In genomic region chr12:100594700-100595099, GRCm38 (mm10) we compare ENCODE assay signal across 27 mouse cellular contexts.
DNase-seq lines count a peak whose midpoint lies in the region; ATAC-seq and TF ChIP-seq lines count a peak whose summit lies in the region.
"Had no signal": no experiment of that assay in that cellular context is flagged by ENCODE, and none has a peak within 500 bp of the region (broad histone marks: within the 10 kb centered on the region; RNA-seq: fewer than 3 reads in every experiment).

No protein-coding gene starts in this region.

- H3K9me3 ChIP-seq in MEL (replicated peaks; ENCODE audit: insufficient read depth, low read length) = no peaks in the 10 kb centered on the region
- H3K9me3 ChIP-seq in liver, embryonic 14.5 days (ENCODE audit: control insufficient read depth, low read length) = no peaks in the 10 kb centered on the region
- H3K9me3 ChIP-seq in liver, postnatal 0 days (ENCODE audit: low read length) = no peaks in the 10 kb centered on the region
- H3K9me3 ChIP-seq: forebrain, embryonic 10.5 days; forebrain, embryonic 13.5 days; G1E; heart, embryonic 10.5 days; heart, embryonic 13.5 days had no signal

- no peaks in the 10 kb centered on the region for H3K27me3 ChIP-seq in MEL (ENCODE audit: control insufficient read depth in 1 of 2, insufficient read depth in 2 of 2, low read length in 2 of 2)
- no peaks in the 10 kb centered on the region for H3K27me3 ChIP-seq in liver, embryonic 14.5 days (ENCODE audit: control insufficient read depth, insufficient read depth, low read length)
- no peaks in the 10 kb centered on the region for H3K27me3 ChIP-seq in liver, postnatal 0 days (ENCODE audit: insufficient read depth, low read length)
- H3K27me3 ChIP-seq: CH12.LX; forebrain, embryonic 13.5 days; heart, embryonic 13.5 days had no signal

- H3K36me3 ChIP-seq in MEL (ENCODE audit: control insufficient read depth in 1 of 2, insufficient read depth in 2 of 2, low read length in 2 of 2) = peaks cover 0 to 2% of the 10 kb centered on the region in 2 experiments; a peak in 2 of 4 replicates
- H3K36me3 ChIP-seq in liver, embryonic 14.5 days (replicated peaks; ENCODE audit: control insufficient read depth, insufficient read depth, low read depth) = no peaks in the 10 kb centered on the region
- H3K36me3 ChIP-seq in liver, postnatal 0 days (replicated peaks; ENCODE audit: insufficient read depth, low read length) = no peaks in the 10 kb centered on the region
- H3K36me3 ChIP-seq: forebrain, embryonic 10.5 days; heart, embryonic 10.5 days; heart, embryonic 13.5 days had no signal

- H3K9ac ChIP-seq in MEL (ENCODE audit: control insufficient read depth, low read depth, low read length, poor library complexity, severe bottlenecking) = no peak overlapping the region
- H3K9ac ChIP-seq in liver, embryonic 14.5 days (replicated peaks) = no peak overlapping the region
- H3K9ac ChIP-seq in liver, postnatal 0 days (replicated peaks) = no peak overlapping the region
- H3K9ac ChIP-seq: forebrain, embryonic 13.5 days; forebrain, postnatal 0 days; heart, embryonic 13.5 days; hindbrain, embryonic 14.5 days had no signal

- no peak overlapping the region for H3K4me3 ChIP-seq in MEL (ENCODE audit: control insufficient read depth in 1 of 2, insufficient read depth in 1 of 2, low read depth in 2 of 2, low read length in 2 of 2)
- H3K4me3 ChIP-seq in liver, embryonic 14.5 days (ENCODE audit: insufficient read depth in 1 of 2, low read depth in 2 of 2, low read length in 2 of 2) = no peak overlapping the region
- no peak overlapping the region for H3K4me3 ChIP-seq in liver, postnatal 0 days (ENCODE audit: low read depth, low read length)
- H3K4me3 ChIP-seq: forebrain, embryonic 10.5 days; forebrain, embryonic 13.5 days; heart, embryonic 10.5 days; heart, embryonic 13.5 days had no signal

- ATAC-seq in liver, embryonic 14.5 days (ENCODE audit: insufficient read depth) = peak; percentile 68
- ATAC-seq in liver, postnatal 0 days = no peak; the same call in 1 of the 2 replicates
- ATAC-seq in frontal cortex, adult (ENCODE audit: low TSS enrichment) = no peak
- ATAC-seq: forebrain, embryonic 13.5 days; forebrain, postnatal 0 days; hindbrain, postnatal 0 days had no signal

- TF ChIP-seq CTCF in MEL (IDR thresholded peaks at IDR 0.05 in 2 of 3, conservative IDR thresholded peaks at IDR 0.05 in 1 of 3; ENCODE audit: control insufficient read depth in 1 of 3, insufficient read depth in 1 of 3, low read depth in 2 of 3, low read length in 3 of 3, poor library complexity in 1 of 3, severe bottlenecking in 1 of 3) = no peak
- TF ChIP-seq CTCF in liver, embryonic 14.5 days (IDR thresholded peaks at IDR 0.05; ENCODE audit: low read depth) = no peak
- no peak for TF ChIP-seq CTCF in liver, postnatal 0 days (IDR thresholded peaks at IDR 0.05; ENCODE audit: low read depth)

- no peaks in the 10 kb centered on the region for H3K79me2 ChIP-seq in MEL (ENCODE audit: control insufficient read depth, insufficient read depth, low read length, poor library complexity)

- no peak overlapping the region for H3K27ac ChIP-seq in MEL (ENCODE audit: control insufficient read depth, low read depth, low read length)
- no peak overlapping the region for H3K27ac ChIP-seq in liver, embryonic 14.5 days
- no peak overlapping the region for H3K27ac ChIP-seq in liver, postnatal 0 days (ENCODE audit: low read depth)
- H3K27ac ChIP-seq: forebrain, embryonic 10.5 days; forebrain, embryonic 13.5 days; heart, embryonic 10.5 days; heart, embryonic 13.5 days; hindbrain, embryonic 14.5 days; hindbrain, postnatal 0 days had no signal

- TF ChIP-seq RAD21 in MEL (IDR thresholded peaks at IDR 0.05; ENCODE audit: low read depth, low read length) = no peak

- TF ChIP-seq EP300 in MEL (IDR thresholded peaks at IDR 0.05; ENCODE audit: low read depth in 1 of 2, low read length in 2 of 2) = peak in 1 of 2 experiments; percentile 57; a peak in 1 of 4 replicates
- peak; percentile 60 for TF ChIP-seq EP300 in liver, embryonic 14.5 days (IDR thresholded peaks at IDR 0.05; ENCODE audit: low read depth)
- peak; percentile 43; the same call in 1 of the 2 replicates for TF ChIP-seq EP300 in liver, postnatal 0 days (IDR thresholded peaks at IDR 0.05; ENCODE audit: low read depth)

- no peak overlapping the region for H3K4me2 ChIP-seq in liver, embryonic 14.5 days (ENCODE audit: low read depth)
- no peak overlapping the region for H3K4me2 ChIP-seq in liver, postnatal 0 days (ENCODE audit: low read depth, low read length)
- H3K4me2 ChIP-seq: forebrain, embryonic 13.5 days; heart, embryonic 13.5 days; hindbrain, embryonic 14.5 days had no signal

- DNase-seq in MEL (ENCODE audit: low read depth, low spot score) = peak; percentile 49
- DNase-seq in c-Kit-positive CD71-positive TER-119-positive erythroid progenitor cells, embryonic 14.5 days (ENCODE audit: low spot score) = peak; percentile 7
- DNase-seq in liver, embryonic 14.5 days (ENCODE audit: low read depth in 3 of 3, low spot score in 3 of 3) = peak in 2 of 3 experiments; percentile 7 to 13
- DNase-seq in liver, postnatal 0 days = no peak
- DNase-seq in heart, adult 9 months (ENCODE audit: low spot score in 2 of 2) = no peak
- no peak for DNase-seq in left cerebral cortex, adult 18-20 months (ENCODE audit: low spot score in 2 of 2)
- no peak for DNase-seq in urinary bladder, postnatal 10 days (ENCODE audit: low spot score)
- DNase-seq: adrenal gland, adult 2 months; adrenal gland, postnatal 14 days; B cell, adult 2 months; cerebellum, adult 18-20 months; cerebellum, adult 9-10 months; cerebellum, postnatal 14 days; forebrain, postnatal 0 days; gastrocnemius, postnatal 25 days; heart, adult 18-20 months; heart, postnatal 14 days; heart, postnatal 4 days had no signal

- H3K4me1 ChIP-seq in MEL (ENCODE audit: control insufficient read depth in 1 of 2, insufficient read depth in 2 of 2, low read length in 2 of 2) = peaks cover 0 to 3% of the 10 kb centered on the region in 2 experiments; a peak in 1 of 4 replicates
- H3K4me1 ChIP-seq in liver, embryonic 14.5 days (replicated peaks; ENCODE audit: control insufficient read depth in 2 of 2, insufficient read depth in 2 of 2, low read length in 1 of 2) = no peaks in the 10 kb centered on the region
- no peaks in the 10 kb centered on the region for H3K4me1 ChIP-seq in liver, postnatal 0 days (ENCODE audit: insufficient read depth)
- H3K4me1 ChIP-seq: forebrain, embryonic 10.5 days; forebrain, embryonic 13.5 days; heart, embryonic 10.5 days had no signal

- WGBS in liver, embryonic 14.5 days (ENCODE audit: insufficient replicate concordance) = 13% methylated on average over 3 of the region's 3 CpGs
- WGBS in liver, postnatal 0 days (ENCODE audit: insufficient replicate concordance) = 51% methylated on average over 3 of the region's 3 CpGs

- TF ChIP-seq POLR2A in MEL (IDR thresholded peaks at IDR 0.05; ENCODE audit: control insufficient read depth in 1 of 2, insufficient read depth in 1 of 2, low read depth in 1 of 2, low read length in 2 of 2, poor library complexity in 1 of 2) = no peak

TF ChIP-seq in MEL, 35 proteins besides CTCF, POLR2A, EP300 and RAD21:
- TF ChIP-seq GATA1 (IDR thresholded peaks at IDR 0.05; ENCODE audit: low read depth, low read length) = peak; percentile 36; the same call in 1 of the 2 replicates
- no peak for TF ChIP-seq POLR2AphosphoS2 (IDR thresholded peaks at IDR 0.05; ENCODE audit: low read length)
- TF ChIP-seq ZNF384 (IDR thresholded peaks at IDR 0.05; ENCODE audit: low read depth, low read length) = peak; percentile 91
- no peak for TF ChIP-seq USF1 (IDR thresholded peaks at IDR 0.05; ENCODE audit: low read depth, low read length)
- TF ChIP-seq MEF2A (IDR thresholded peaks at IDR 0.05; ENCODE audit: extremely low read depth, insufficient replicate concordance, low read depth, low read length, poor library complexity, severe bottlenecking) = peak; percentile 76; the same call in 1 of the 2 replicates
- no peak for TF ChIP-seq MAX (IDR thresholded peaks at IDR 0.05; ENCODE audit: low read length)
- TF ChIP-seq KAT2A (conservative IDR thresholded peaks at IDR 0.05; ENCODE audit: low read depth, low read length) = no peak
- peak; percentile 33; the same call in 1 of the 2 replicates for TF ChIP-seq TCF12 (IDR thresholded peaks at IDR 0.05; ENCODE audit: low read depth, low read length)
- no peak for TF ChIP-seq BHLHE40 (IDR thresholded peaks at IDR 0.05; ENCODE audit: borderline replicate concordance, low read depth, low read length)
- TF ChIP-seq MAZ (IDR thresholded peaks at IDR 0.05; ENCODE audit: low read depth, low read length) = no peak
- TF ChIP-seq ZKSCAN1 (IDR thresholded peaks at IDR 0.05; ENCODE audit: low read depth, low read length) = no peak
- TF ChIP-seq ZMIZ1 (IDR thresholded peaks at IDR 0.05; ENCODE audit: low read depth, low read length) = no peak
- TF ChIP-seq MAFK (IDR thresholded peaks at IDR 0.05; ENCODE audit: borderline replicate concordance, low read depth, low read length) = no peak
- no peak for TF ChIP-seq HCFC1 (IDR thresholded peaks at IDR 0.05; ENCODE audit: low read depth, low read length)
- TF ChIP-seq SMC3 (IDR thresholded peaks at IDR 0.05; ENCODE audit: low read depth, low read length) = no peak
- no peak for TF ChIP-seq POLR2AphosphoS5 (IDR thresholded peaks at IDR 0.05; ENCODE audit: borderline replicate concordance, low read depth, low read length)
- TF ChIP-seq ZC3H11A (IDR thresholded peaks at IDR 0.05; ENCODE audit: low read depth, low read length) = no peak
- no peak for TF ChIP-seq NELFE (IDR thresholded peaks at IDR 0.05; ENCODE audit: low read depth, low read length)
- TF ChIP-seq USF2 (IDR thresholded peaks at IDR 0.05; ENCODE audit: borderline replicate concordance in 1 of 2, insufficient read depth in 1 of 2, low read depth in 1 of 2, low read length in 2 of 2) = no peak

Comparison
In these comparisons a context has a peak if more than half of its experiments do, and no peak if none do; other contexts are left out.
1. DNase-seq: peak in MEL (single experiment), c-Kit-positive CD71-positive TER-119-positive erythroid progenitor cells, embryonic 14.5 days (single experiment) and liver, embryonic 14.5 days (2 of 3); none in liver, postnatal 0 days (single experiment), heart, adult 9 months (0 of 2), left cerebral cortex, adult 18-20 months (0 of 2) and urinary bladder, postnatal 10 days (single experiment).